Mouse (Mus musculus): ENCODE measurements around the gene Gm19684. TPM values are rescaled to one million over a fixed set of nuclear protein-coding genes. Genes with fewer than 3 reads are reported as not detected.
"Not testable (repeated sequence)": the region's sequence is repeated elsewhere in the genome, so short reads cannot be mapped to it uniquely, and the experiment has no call there.

Gm19684 gene
- total RNA-seq, 2 experiments from 2014 or later = 0.27 to 0.28 TPM

DNA sequence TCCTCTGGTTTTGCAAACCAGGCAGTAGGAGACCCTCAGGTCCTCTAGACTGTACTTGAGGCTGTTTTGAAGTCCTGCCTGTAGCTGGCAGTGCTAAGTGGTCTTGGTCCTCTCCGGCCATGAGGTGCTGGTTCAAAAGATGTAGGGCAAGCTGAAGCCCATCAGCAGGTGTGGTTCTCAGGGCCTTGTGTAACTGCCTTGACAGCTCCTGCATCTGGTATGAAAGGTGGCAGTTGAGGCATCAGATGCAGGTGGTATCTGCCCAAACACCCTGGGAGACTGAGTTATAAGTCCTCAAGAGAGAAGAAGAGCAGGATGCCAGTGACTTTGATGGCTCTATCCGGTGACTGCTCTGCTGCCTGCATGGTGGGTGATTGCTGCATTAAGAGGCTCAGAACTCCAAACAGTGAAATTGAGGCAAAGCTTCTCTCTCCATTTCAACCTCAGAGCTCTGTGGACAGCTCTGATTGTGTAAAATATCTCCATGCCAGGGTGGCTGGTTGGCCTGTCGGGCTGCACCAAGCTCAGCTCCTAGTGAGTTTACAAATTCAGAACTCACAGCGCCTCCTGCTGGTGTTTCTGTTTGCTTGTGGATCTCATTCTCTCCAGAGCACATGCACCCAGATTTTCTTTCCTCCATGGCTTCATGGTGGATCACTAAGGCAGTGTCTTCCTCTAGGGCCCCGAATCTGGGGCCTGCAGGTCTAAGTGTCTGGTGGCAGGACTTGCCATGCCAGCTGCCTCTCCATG is 10.2 kb downstream of the Gm19684 start:
- DNase-seq = no peak

DNA sequence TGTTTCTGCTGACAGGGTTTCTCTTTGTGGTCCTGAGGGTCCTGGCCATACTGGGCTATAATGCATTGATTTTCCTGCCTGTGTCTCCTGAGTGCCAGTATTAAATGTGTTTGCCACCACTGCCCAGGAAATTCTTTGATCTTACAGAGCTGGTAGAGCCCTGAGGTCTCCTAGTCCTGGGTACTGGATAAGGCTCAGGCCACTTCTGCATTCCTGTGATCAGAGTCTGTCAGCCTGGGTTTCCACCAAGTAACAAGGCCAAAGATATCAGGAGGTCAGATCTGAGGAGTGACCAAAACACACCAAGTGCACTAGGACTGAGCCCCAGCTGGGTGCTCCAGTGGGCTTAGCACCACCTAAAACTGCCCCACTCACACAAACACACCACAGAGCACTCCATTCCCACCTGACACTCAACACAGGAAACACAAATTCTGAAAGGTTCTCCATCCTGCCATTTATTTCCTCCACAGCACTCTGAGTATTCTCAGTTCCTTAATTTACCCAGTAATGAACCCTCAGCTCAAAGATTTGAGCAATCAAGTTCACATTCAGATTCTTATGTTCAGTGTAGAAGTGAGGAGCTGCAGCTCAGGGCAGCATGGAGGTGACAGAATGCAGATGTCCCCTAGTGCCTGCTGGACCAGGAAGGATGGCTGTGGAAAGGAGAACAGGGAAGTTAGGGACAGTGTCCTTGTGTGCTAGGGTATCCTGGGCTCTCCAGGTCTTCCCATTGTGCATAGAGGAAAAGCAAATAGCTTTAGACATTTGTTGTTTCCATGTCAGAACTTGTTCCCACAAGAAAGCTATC is 14.1 kb downstream of the Gm19684 start:
- DNase-seq = not testable (repeated sequence)

DNA sequence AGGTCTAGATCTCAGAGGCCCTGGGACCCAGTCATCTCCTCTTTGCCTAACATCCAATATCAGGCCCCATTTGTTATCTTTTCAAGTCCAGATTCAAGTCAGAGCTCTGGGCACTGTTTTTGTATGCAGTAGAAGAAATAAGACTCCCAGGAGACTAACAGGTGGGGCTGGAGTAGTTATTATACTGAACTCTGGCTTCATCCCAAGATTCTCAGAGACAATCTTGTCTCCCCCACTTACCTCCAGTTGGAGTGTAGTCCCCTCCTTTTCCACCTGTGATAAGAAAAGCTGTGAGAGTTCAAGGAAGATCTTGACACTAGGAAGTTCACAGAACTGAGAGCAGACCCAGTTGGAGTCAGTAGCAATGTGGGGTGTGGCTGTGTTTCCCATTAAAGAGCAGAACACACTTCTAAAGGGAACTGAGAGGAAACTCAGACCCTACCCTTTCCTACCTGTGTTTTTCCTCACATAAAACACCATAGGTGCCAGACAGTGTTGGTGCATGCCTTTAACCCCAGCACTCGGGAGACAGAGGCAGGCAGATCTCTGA is 14.9 kb downstream of the Gm19684 start:
- DNase-seq = not testable (repeated sequence)

DNA sequence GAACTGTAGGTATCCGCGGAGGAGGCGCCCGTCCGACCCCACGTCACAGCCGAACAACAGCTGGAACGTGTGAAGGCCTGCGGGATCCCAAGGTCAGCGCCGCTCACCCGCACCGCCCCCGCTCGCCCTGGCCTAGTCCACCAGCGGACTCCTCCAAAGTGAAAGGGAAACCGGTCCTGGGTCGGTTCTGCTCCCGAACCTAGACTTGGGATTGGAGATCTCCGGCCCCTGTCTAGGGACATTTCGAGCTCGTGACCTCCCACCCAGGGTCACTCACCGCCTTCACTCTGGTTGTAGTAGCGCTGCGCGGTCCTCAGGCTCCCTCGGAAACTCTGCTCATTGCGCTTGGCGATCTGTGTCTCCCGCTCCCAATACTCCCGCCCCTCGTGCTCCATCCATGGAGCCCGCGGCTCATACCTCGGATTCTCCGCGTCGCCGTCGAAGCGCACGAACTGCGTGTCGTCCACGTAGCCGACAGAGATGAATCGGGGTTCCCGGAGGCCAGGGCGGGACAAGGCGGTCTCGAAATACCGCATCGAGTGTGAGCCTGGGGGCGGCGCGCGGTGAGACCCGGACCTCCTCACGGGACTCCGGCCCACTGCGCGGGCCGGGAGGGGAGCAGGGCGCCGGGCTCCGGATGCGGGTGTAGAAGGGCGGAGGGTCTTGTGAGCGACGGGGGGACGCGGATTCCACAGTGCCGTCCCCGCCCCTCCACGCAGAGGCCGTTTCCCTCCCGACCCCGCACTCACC is 23.8 kb downstream of the Gm19684 start:
- peak; percentile 37 to 38 for DNase-seq

DNA sequence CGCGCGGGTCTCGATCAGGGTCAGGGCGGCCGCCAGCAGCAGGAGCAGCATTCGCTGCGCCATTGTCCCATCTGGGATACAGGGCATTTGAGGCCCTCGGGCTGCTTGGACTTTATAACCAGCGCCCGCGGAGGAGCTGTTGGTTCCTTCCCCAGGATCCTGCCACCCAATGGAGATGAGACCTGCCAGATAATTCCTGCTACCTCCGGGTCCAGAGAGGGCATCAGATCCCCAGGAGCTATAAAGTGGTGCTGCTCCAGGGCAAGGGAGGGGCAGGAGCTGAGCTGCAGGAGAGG is 24.3 kb downstream of the Gm19684 start:
- not testable (repeated sequence) for DNase-seq

DNA sequence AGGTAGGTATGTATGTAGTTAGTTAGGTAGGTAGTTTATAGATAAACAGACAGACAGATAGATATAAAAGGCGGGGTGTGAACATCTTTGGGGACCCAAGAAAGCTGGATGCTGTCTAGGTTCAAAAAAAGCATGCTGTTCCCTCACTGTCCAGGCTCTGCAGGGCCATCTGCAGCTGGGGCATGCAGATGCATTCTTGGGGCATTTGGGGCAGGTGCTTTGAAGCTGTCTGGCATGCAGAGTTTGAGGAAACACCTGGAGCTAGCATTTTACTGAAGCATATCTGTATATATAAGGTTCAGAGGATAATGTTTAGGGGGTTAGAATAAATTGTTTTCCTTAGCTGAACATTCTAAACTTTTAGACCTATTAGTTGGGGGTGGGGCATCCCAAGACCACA is 25.5 kb downstream of the Gm19684 start:
- DNase-seq = not testable (repeated sequence)

DNA sequence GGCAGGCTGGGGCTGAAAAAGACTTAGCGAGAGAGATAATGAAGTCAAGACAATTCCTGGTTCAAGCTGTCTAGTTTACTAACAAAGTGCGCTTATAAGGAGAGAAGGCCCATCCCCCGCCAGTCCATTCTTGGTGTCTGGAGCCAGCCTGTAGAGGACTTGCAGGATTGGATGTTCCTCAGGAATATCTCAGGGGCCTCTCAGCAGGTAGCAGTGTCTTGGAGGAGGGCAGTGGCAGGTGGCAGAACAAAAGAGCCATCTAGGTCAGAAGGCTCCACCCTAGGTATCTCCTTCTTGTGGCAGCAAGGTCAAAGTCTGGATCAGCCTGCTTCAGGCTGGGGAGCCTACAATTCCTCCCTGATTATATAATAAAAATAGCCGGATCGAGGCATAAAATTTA is 27.0 kb downstream of the Gm19684 start:
- not testable (repeated sequence) for DNase-seq

DNA sequence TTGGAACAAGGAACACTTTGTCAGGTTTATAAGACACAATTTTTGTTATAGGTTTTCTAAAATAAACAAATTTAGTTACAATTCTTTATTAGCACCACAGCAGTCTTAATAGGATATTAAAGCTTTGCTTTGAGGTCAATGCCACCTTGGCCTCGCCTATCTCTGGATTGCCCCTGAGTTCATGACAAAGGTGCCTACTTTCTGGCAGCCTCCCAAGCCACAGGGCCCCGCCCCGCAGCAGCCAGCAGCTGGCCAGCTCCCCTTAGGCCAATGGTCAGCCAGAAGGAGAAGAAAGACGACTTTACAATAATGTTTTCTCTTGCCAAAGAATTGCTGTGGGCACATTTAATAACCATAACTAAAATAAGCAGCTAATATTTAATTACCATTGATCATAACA is 29.7 kb downstream of the Gm19684 start:
- DNase-seq = not testable (repeated sequence)

DNA sequence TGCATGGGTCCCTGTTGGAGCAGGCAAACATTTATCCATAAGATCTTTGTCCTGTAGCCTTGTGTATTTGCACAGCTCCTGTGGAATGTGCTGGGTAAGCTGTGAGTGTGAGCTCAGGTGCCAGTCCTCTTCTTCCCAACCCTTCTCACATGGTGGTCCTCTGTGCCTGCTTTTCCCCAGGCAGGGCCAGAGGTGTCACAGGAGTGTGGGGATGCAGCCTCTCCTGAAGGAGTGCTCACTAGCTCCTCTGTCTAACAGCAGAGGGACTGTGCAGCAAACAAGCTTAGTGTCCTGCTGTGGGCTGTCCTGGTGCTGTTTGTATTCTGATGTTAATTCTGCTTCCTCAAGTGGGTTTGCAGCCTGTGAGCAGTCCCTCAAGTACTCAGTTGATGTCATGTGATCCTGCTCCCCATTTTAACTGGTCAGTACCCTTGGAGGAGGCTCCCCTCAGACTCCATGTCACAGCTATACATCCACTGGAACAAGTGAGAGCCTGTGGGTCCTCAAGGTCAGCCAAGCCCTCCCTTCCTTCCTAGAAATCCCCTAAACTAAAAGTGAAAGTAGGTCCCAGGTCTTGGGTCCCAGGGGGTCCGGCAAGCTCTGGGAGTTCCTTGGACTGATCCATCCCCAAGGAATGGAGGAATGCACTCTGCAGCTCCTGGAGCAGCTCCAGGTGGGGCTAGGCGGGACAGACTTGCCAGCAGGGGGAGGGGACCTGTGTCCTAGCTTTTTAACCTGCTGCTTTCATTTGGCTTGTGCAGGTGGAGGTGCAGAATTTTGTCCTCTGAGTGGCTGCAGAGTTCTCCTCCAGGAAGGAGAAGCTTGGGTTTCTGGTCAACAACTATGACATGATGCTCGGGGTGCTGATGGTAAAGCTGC is 33.0 kb downstream of the Gm19684 start:
- no peak for DNase-seq

DNA sequence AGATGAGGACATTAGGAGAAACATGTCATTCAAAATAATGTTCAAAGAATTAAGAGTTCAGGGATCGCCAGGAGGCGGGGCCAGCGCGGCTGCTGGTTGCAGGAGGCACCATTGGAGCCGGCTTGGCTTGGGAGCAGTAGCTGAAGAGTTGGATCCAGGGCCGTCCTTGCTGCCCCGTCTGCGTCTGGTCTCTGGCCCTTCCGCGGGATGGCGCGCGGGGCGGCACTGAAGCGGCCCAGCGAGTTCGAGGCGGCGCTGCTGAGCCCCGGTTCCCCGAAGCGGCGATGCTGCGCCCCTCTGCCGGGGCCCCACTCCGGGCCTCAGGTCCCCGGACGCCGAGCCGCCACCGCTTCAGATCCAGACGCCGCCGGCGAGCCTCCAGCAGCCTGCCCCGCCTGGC is 36.3 kb downstream of the Gm19684 start:
- DNase-seq = not testable (repeated sequence)

DNA sequence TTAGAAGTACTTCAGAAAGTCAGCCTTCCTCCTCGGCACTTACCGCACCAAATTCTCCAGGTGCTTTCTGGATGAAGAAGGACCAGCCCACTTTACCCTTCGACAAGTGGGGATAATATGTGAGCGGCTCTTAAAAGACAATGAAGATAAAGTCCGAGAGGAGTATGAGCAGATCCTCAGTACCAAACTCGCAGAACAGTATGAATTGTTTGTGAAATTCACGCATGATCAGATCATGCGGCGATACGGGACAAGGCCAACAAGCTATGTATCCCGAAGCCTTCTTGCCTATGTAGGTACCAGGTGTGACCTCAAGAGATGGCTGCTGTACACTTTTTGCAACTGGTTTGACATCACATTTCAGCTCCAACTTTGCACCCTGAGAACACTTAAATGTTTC is 36.8 kb downstream of the Gm19684 start:
- not testable (repeated sequence) for DNase-seq

DNA sequence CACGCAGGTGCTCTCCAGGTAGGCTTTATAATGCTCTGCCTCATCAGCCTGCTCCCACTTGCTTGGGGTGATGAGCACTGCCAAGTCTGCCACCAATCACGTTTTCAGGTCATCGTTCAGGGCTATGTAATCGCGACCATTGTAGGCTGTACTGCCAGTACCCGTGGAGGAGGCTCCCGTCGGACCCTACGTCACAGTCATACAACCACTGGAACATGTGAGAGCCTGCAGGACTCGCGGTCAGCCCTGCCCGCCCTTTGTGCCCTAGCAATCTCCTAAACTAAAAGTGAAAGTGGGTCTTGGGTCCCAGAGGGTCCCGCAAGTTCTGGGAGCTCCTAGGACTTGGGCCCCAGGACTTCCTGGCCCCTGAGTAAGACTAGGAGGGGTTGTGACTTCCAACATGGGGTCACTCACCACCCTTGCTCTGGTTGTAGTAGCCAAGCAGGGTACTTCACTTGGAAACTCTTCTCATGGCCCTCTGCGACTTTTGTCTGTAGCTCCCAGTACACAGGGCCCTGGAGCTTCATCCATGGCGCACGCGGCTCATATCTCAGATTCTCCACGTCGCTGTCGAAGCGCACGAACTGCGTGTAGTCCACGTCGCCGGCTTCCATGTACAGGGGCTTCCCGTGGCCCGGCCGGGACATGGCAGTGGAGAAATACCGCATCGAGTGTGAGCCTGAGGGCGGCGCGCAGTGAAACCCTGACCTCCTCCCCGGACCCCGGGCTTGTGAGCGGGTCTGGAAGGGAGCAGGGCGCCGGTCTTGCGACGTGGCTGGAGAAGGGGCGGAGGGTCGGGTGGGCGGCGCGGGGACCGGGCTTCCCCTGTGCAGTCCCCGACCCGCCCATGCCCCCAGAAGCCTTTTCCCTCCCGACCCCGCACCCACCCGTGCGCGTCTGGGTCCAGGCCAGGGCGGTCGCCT is 39.9 kb downstream of the Gm19684 start:
- DNase-seq = no peak

DNA sequence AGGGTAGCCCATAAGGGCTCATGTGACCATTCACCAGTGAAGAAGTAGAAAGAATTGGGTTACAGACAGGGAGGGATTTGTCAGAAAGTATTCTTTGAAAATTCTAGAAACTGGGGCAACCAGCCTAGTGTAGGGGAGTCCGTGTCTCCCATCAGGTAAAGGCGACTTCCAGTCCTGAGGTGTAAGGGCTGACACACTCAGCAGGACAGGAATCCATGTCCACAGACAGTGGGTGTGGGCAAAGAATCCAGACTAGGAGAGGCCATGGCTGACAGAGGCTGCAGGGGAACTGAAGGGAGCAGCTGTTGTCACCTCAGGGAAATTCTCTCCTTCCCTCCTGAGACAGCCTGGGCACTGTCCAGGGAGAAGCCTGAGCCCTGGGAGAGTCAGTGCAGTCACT is 45.4 kb downstream of the Gm19684 start:
- DNase-seq = not testable (repeated sequence)

DNA sequence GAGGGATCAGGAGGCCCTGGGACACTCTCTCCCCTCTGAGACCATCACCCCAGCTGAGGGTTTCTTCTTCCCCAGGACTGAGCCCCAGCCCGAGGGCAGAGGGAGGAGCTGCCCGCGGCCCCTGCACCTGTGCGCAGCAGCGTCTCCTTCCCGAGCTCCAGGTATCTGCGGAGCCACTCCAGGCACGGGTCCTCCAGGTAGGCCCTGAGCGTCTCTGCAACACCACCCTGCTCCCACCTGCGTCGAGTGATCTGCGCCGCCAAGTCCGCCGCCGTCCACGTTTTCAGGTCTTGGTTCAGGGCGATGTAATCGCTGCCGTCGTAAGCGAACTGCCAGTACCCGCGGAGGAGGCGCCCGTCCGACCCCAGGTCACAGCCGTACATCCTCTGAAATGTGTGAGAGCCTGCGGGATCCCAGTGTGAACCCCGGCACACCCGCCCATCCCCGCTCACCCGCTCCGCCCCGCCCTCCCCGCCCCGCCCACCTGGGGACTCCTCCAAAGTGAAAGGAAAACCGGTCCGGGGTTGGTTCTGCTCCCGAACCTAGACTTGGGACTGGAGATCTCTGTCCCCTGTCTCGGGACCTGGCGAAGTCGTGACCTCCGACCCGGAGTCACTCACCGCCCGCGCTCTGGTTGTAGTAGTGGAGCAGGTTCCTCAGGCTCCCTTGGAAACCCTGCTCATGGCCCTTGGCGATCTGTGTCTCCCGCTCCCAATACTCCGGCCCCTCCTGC is 46.0 kb downstream of the Gm19684 start:
- DNase-seq = peak; percentile 23 to 29

DNA sequence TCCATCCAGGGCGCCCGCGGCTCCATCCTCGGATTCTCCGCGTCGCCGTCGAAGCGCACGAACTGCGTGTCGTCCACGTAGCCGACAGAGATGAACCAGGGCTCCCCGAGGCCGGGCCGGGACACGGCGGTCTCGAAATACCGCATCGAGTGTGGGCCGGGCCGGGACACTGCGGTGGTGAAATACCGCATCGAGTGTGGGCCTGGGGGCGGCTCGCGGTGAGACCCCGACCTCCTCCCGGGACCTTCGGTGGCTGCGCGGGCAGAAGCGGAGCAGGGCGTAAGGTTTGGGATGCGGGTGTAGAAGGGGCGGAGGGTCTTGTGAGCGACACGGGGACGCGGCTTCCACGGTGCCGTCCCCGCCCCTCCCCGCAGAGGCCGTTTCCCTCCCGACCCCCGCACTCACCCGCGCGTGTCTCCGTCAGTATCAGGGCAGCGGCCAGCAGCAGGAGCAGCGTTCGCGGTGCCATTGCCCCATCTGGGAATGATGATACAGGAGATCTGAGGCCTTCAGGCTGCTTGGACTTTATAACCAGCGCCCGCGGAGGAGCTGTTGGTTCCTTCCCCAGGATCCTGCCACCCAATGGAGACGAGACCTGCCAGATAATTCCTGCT is 46.7 kb downstream of the Gm19684 start, which contains the start of gene Gm8909:
Gene Gm8909, minus strand, starts transcription at position 499 of the 614 bp plus-strand sequence.
- DNase-seq = peak in 1 of 2 experiments; percentile 9

DNA sequence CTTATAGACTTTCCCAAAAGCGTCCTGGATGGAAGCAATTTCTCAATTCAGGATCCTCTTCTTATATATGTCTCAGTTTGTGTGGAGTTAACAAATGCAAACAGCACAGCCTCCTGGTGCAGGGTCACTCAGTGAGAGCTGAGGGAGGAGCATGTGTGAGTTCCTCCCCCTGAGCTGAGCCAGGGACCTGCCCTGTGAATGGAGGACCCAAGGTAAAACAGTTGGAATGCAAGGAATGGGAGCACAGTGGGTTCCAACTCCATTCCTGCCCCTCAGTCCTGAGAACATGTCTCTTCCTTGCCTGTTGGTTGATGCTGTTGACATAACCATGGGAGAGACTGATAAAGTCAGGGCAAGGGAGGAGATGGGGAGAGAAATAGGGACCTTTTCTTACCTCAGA is 47.6 kb downstream of the Gm19684 start:
- not testable (repeated sequence) for DNase-seq

DNA sequence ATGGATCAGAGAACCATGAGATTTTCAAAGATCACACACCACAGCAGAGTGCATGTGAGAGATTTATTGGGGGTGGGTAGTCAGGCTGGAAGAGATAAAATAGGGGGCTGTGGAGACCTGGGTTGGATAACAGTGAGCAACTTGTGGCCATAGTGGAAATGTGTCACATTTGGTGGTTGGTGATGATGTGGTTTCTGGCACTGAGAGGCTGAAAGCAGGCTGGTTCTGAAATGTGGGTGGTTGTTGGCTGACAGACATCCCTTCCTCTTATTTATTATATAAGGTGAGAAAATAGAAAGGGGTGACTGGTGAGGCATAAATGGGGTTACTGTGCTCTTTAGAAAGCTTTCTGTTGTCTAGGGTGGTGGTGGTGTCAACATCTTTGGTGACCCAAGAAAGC is 48.3 kb downstream of the Gm19684 start:
- DNase-seq = no peak

DNA sequence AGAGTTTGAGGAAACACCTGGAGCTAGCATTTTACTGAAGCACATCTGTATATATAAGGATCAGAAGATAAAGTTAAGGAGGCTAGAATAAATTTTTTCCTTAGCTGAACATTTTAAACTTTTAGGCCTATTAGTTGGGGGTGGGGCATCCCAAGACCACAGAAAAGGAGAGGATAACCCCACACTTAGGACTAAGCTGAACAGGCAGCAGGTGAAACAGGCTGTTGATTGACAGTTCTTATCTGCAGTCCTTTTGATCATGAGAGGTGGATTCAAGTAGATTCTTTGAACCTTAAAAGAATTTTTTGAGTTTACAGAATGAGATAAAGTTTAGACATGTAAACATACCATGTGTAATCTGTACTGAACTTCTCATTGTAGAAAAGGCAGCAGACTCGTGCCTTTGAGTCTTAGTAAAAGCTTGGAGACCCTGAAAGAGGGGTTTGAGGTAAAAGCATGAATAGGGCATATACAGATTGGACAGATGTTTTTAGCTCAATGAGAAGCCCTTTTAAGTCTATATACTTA is 48.9 kb downstream of the Gm19684 start:
- no peak for DNase-seq

DNA sequence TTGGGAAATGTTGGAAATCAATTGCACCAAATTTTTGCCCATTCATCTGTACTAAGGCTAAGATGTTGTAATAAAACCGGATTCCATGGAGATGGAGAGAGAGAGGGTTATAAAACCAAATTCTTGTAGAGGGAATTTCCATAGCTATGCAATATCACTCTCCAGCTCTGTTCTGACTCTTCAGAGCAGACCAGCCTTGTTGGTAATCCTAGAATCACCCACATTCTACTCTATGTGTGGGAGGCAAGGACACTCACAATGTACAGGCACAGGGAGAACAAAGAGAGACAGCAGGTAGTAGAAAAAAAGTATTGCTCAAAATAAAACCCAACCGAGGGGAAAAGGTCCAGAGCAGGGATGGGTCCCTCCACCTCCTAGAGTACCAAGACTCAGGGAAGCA is 54.7 kb downstream of the Gm19684 start:
- DNase-seq = not testable (repeated sequence)
